Mouse (Mus musculus): ENCODE data around the gene Crtc1. TPM values are rescaled to one million over a fixed set of nuclear protein-coding genes. Genes with fewer than 3 reads are reported as not detected.

Gene Crtc1
- total and polyA plus RNA-seq, 2 experiments from 2014 or later: 39.3 to 54.0 TPM

DNA sequence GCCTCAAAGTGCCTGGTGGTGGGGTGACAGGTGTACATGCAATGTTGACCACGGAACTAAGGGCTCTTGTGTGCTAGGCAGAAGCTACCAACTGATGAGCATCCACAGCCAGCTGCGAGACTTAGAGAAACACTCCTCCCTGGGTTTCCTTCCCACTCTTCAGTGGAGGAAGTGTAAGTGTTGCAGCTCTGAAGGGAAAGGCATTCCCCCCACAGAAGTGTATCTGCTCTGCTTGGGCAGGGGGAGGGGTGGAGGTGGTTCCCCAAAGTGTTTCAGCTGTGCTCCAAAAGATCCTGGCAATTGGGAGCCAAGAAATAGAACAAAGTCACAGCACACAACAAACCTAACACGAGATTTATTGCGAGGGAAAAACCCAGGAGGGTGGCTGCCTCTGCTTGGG is 85.4 kb downstream of the Crtc1 start:
- ATAC-seq: no peak
- Histone ChIP-seq H3K4me2 (ENCODE audit: low read depth, low read length) (peak overlapping the region; percentile 100), H3K27me3 (ENCODE audit: insufficient read depth, low read length) (no peaks in the 10 kb centered on the region), H3K4me3 (ENCODE audit: low read length) (peak overlapping the region; percentile 100), H3K36me3 (ENCODE audit: insufficient read depth, low read length) (0 out of 2 replicates have a peak, but pooled peaks cover 3% of the 10 kb centered on the region), H3K4me1 (ENCODE audit: insufficient read depth, low read length) (peaks cover 22% of the 10 kb centered on the region), H3K27ac (peak overlapping the region; percentile 93), H3K9ac (replicated peaks; ENCODE audit: low read length) (peak overlapping the region; percentile 97), H3K9me3 (ENCODE audit: low read length) (no peaks in the 10 kb centered on the region)
- DNase-seq (ENCODE audit: low spot score): no peak
- 65% methylated on average over 4 of the region's 4 CpGs for WGBS
- TF ChIP-seq CTCF (IDR thresholded peaks at IDR 0.05; ENCODE audit: low read depth): no peak

- Histone ChIP-seq H3K27ac (peak within 1 kb of the TSS; percentile 93), H3K4me1 (ENCODE audit: insufficient read depth, low read length) (peaks cover 22% of the 10 kb centered on the region), H3K4me2 (ENCODE audit: low read depth, low read length) (peak within 1 kb of the TSS; percentile 100), H3K36me3 (ENCODE audit: insufficient read depth, low read length) (0 out of 2 replicates have a peak, but pooled peaks cover 5% of the 10 kb centered on the region), H3K4me3 (ENCODE audit: low read length) (peak within 1 kb of the TSS; percentile 100), H3K9ac (replicated peaks; ENCODE audit: low read length) (peak within 1 kb of the TSS; percentile 97), H3K27me3 (ENCODE audit: insufficient read depth, low read length) (no peaks in the 10 kb centered on the region), H3K9me3 (ENCODE audit: low read length) (no peaks in the 10 kb centered on the region)
- DNase-seq (ENCODE audit: low spot score) (peak; percentile 100), ATAC-seq (peak; percentile 89)
- no peak for TF ChIP-seq CTCF (IDR thresholded peaks at IDR 0.05; ENCODE audit: low read depth)
- WGBS: under 1% methylated on average over 68 of the region's 69 CpGs
Observed at GRCm38 (mm10) chr8:70353194-70353817, 86.1 kb downstream of the Crtc1 start, which contains the start of gene Upf1. Gene Upf1, minus strand, starts transcription at chr8:70353278.

DNA sequence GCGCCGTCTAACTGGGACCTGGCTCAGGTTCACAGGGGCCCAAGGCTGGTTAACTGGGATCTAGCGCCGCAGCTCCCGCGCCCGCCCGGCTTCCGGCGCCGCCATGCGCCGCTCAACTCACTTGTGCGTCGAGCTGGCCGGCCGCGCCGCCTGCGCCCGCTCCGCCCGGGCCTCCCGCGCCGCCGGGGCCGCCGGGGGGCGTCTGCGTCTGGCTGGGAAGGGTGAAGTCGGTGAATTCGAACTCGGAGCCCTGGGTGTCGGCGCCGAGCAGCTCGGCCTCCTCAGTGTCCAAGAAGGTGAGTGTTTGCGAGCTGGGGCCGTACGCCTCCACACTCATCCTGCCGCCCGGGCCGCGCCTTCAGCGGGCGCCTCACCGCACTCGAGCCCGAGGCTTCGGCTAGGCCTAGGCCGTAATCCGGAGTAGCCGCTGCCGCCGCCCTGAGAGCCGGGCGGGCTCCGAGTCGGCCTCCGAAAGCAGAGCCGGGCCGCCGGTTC is 86.7 kb downstream of the Crtc1 start:
- DNase-seq (ENCODE audit: low spot score) (peak; percentile 46), ATAC-seq (peak; percentile 52)
- peaks cover 22% of the 10 kb centered on the region for H3K4me1 ChIP-seq (ENCODE audit: insufficient read depth, low read length)
- H3K4me2 ChIP-seq (ENCODE audit: low read depth, low read length): peak overlapping the region; percentile 100
- TF ChIP-seq CTCF (IDR thresholded peaks at IDR 0.05; ENCODE audit: low read depth): no peak
- peak overlapping the region; percentile 93 for H3K27ac ChIP-seq
- WGBS: 3% methylated on average over 45 of the region's 64 CpGs
- peak overlapping the region; percentile 97 for H3K9ac ChIP-seq (replicated peaks; ENCODE audit: low read length)
- H3K27me3 ChIP-seq (ENCODE audit: insufficient read depth, low read length): no peaks in the 10 kb centered on the region
- H3K36me3 ChIP-seq (ENCODE audit: insufficient read depth, low read length): 0 out of 2 replicates have a peak, but pooled peaks cover 5% of the 10 kb centered on the region
- H3K4me3 ChIP-seq (ENCODE audit: low read length): peak overlapping the region; percentile 100
- H3K9me3 ChIP-seq (ENCODE audit: low read length): no peaks in the 10 kb centered on the region

GRCm38 (mm10) chr8:70352000-70352384 is 87.4 kb downstream of the Crtc1 start:
- 18% methylated on average over 3 of the region's 3 CpGs for WGBS
- peak overlapping the region; percentile 100 for H3K4me2 ChIP-seq (ENCODE audit: low read depth, low read length)
- no peaks in the 10 kb centered on the region for H3K9me3 ChIP-seq (ENCODE audit: low read length)
- H3K4me1 ChIP-seq (ENCODE audit: insufficient read depth, low read length): peaks cover 22% of the 10 kb centered on the region
- peak overlapping the region; percentile 100 for H3K4me3 ChIP-seq (ENCODE audit: low read length)
- ATAC-seq: no peak
- 0 out of 2 replicates have a peak, but pooled peaks cover 5% of the 10 kb centered on the region for H3K36me3 ChIP-seq (ENCODE audit: insufficient read depth, low read length)
- H3K27ac ChIP-seq: peak overlapping the region; percentile 93; the same call in 1 of the 2 replicates
- peak overlapping the region; percentile 97 for H3K9ac ChIP-seq (replicated peaks; ENCODE audit: low read length)
- no peaks in the 10 kb centered on the region for H3K27me3 ChIP-seq (ENCODE audit: insufficient read depth, low read length)
- no peak for DNase-seq (ENCODE audit: low spot score)
- no peak for TF ChIP-seq CTCF (IDR thresholded peaks at IDR 0.05; ENCODE audit: low read depth)

GRCm38 (mm10) chr8:70351035-70351999 is 88.1 kb downstream of the Crtc1 start:
- Histone ChIP-seq H3K27me3 (ENCODE audit: insufficient read depth, low read length) (no peaks in the 10 kb centered on the region), H3K9me3 (ENCODE audit: low read length) (no peaks in the 10 kb centered on the region), H3K9ac (replicated peaks; ENCODE audit: low read length) (peak overlapping the region; percentile 97), H3K4me1 (ENCODE audit: insufficient read depth, low read length) (peaks cover 22% of the 10 kb centered on the region), H3K36me3 (ENCODE audit: insufficient read depth, low read length) (0 out of 2 replicates have a peak, but pooled peaks cover 5% of the 10 kb centered on the region), H3K27ac (no peak overlapping the region), H3K4me2 (ENCODE audit: low read depth, low read length) (peak overlapping the region; percentile 100), H3K4me3 (ENCODE audit: low read length) (peak overlapping the region; percentile 100)
- TF ChIP-seq CTCF (IDR thresholded peaks at IDR 0.05; ENCODE audit: low read depth): no peak
- whole genome bisulfite sequencing: 48% methylated on average over 15 of the region's 15 CpGs
- no peak for DNase-seq (ENCODE audit: low spot score)
- no peak for ATAC-seq

GRCm38 (mm10) chr8:70347860-70348420 is 91.4 kb downstream of the Crtc1 start:
- no peak for TF ChIP-seq CTCF (IDR thresholded peaks at IDR 0.05; ENCODE audit: low read depth)
- Histone ChIP-seq H3K4me1 (ENCODE audit: insufficient read depth, low read length) (peaks cover 17% of the 10 kb centered on the region), H3K9me3 (ENCODE audit: low read length) (no peaks in the 10 kb centered on the region), H3K4me3 (ENCODE audit: low read length) (no peak overlapping the region), H3K27me3 (ENCODE audit: insufficient read depth, low read length) (no peaks in the 10 kb centered on the region), H3K4me2 (ENCODE audit: low read depth, low read length) (no peak overlapping the region), H3K9ac (replicated peaks; ENCODE audit: low read length) (peak overlapping the region; percentile 21; the same call in 1 of the 2 replicates), H3K27ac (no peak overlapping the region), H3K36me3 (ENCODE audit: insufficient read depth, low read length) (0 out of 2 replicates have a peak, but pooled peaks cover 5% of the 10 kb centered on the region)
- DNase-seq (ENCODE audit: low spot score) (no peak), ATAC-seq (no peak)
- WGBS: 58% methylated on average over 1 of the region's 1 CpGs
